Mouse (Mus musculus): Measurements from ENCODE around the gene Brwd1. TPM values are rescaled to one million over a fixed set of nuclear protein-coding genes. Genes with fewer than 3 reads are reported as not detected.
"Not testable (repeated sequence)": the region's sequence is repeated elsewhere in the genome, so short reads cannot be mapped to it uniquely, and the experiment has no call there.

The Brwd1 gene
- total RNA-seq, 2 experiments from 2014 or later: 74.1 to 89.9 TPM

GRCm38 (mm10) chr16:96083179-96083646, 887 bp upstream of the Brwd1 start:
- DNase-seq: peak; percentile 52 to 62
- intact Hi-C loops (cut with DNase I): loop anchor here (2.0 kb wide), 1 partner anchor 62 kb away; the partner anchor contains the start of gene Wrb

- intact Hi-C loops (cut with DNase I): loop anchor here (2.0 kb wide), 1 partner anchor 63 kb away; the partner anchor contains the start of gene Wrb
- peak in 1 of 2 experiments; percentile 61 for DNase-seq
Observed at GRCm38 (mm10) chr16:96081742-96082241, 534 bp downstream of the Brwd1 start.

GRCm38 (mm10) chr16:96081331-96081730, 995 bp downstream of the Brwd1 start:
- peak; percentile 93 for DNase-seq
- intact Hi-C loops (cut with DNase I): no loop called here

- intact Hi-C loops (cut with DNase I): no loop called here
- no peak for DNase-seq
Observed at GRCm38 (mm10) chr16:96080524-96080923, 1.8 kb downstream of the Brwd1 start.

GRCm38 (mm10) chr16:96068364-96068763, 14.0 kb downstream of the Brwd1 start:
- intact Hi-C loops (cut with DNase I): no loop called here
- DNase-seq: no peak

GRCm38 (mm10) chr16:96066174-96066573, 16.2 kb downstream of the Brwd1 start:
- intact Hi-C loops (cut with DNase I): no loop called here
- DNase-seq: no peak

- intact Hi-C loops (cut with DNase I): no loop called here
- DNase-seq: no peak
Observed at GRCm38 (mm10) chr16:96064649-96065048, 17.7 kb downstream of the Brwd1 start.

GRCm38 (mm10) chr16:96044096-96044495, 38.2 kb downstream of the Brwd1 start:
- peak; percentile 34 to 58 for DNase-seq
- intact Hi-C loops (cut with DNase I): loop anchor here (2.0 kb wide), 1 partner anchor 107 kb away; no protein-coding TSS in a partner anchor

GRCm38 (mm10) chr16:96040691-96041090, 41.6 kb downstream of the Brwd1 start:
- DNase-seq: no peak
- intact Hi-C loops (cut with DNase I): no loop called here

GRCm38 (mm10) chr16:96039538-96039937, 42.8 kb downstream of the Brwd1 start:
- intact Hi-C loops (cut with DNase I): no loop called here
- DNase-seq: no peak

GRCm38 (mm10) chr16:96034473-96034872, 47.9 kb downstream of the Brwd1 start:
- no peak for DNase-seq
- intact Hi-C loops (cut with DNase I): no loop called here

- intact Hi-C loops (cut with DNase I): no loop called here
- no peak for DNase-seq
Observed at GRCm38 (mm10) chr16:96032368-96033043, 49.8 kb downstream of the Brwd1 start.

- intact Hi-C loops (cut with DNase I): no loop called here
- DNase-seq: no peak
Observed at GRCm38 (mm10) chr16:96030476-96031102, 51.7 kb downstream of the Brwd1 start.

- intact Hi-C loops (cut with DNase I): no loop called here
- no peak for DNase-seq
Observed at GRCm38 (mm10) chr16:96026256-96026655, 56.1 kb downstream of the Brwd1 start.

GRCm38 (mm10) chr16:96025244-96025643, 57.1 kb downstream of the Brwd1 start:
- intact Hi-C loops (cut with DNase I): no loop called here
- DNase-seq: no peak

GRCm38 (mm10) chr16:96021045-96021444, 61.3 kb downstream of the Brwd1 start:
- intact Hi-C loops (cut with DNase I): no loop called here
- DNase-seq: no peak

GRCm38 (mm10) chr16:96009124-96009523, 73.2 kb downstream of the Brwd1 start:
- intact Hi-C loops (cut with DNase I); DNase-seq: not testable (repeated sequence)

- DNase-seq; intact Hi-C loops (cut with DNase I): not testable (repeated sequence)
Observed at GRCm38 (mm10) chr16:96004278-96004677, 78.0 kb downstream of the Brwd1 start.

- intact Hi-C loops (cut with DNase I): no loop called here
- no peak for DNase-seq
Observed at GRCm38 (mm10) chr16:95999291-95999690, 83.0 kb downstream of the Brwd1 start.

- DNase-seq: no peak
- intact Hi-C loops (cut with DNase I): no loop called here
Observed at GRCm38 (mm10) chr16:95996156-95996555, 86.2 kb downstream of the Brwd1 start.

- intact Hi-C loops (cut with DNase I); DNase-seq: not testable (repeated sequence)
Observed at GRCm38 (mm10) chr16:95994576-95994975, 87.8 kb downstream of the Brwd1 start.

- no peak for DNase-seq
- intact Hi-C loops (cut with DNase I): no loop called here
Observed at GRCm38 (mm10) chr16:95992596-95992995, 89.7 kb downstream of the Brwd1 start.
